Mouse (Mus musculus): ENCODE results near the gene Ube2c. TPM values are rescaled to one million over a fixed set of nuclear protein-coding genes. Genes with fewer than 3 reads are reported as not detected.

Gene Ube2c
- total and polyA plus RNA-seq, 3 experiments: 177 to 365 (median 257) TPM

DNA sequence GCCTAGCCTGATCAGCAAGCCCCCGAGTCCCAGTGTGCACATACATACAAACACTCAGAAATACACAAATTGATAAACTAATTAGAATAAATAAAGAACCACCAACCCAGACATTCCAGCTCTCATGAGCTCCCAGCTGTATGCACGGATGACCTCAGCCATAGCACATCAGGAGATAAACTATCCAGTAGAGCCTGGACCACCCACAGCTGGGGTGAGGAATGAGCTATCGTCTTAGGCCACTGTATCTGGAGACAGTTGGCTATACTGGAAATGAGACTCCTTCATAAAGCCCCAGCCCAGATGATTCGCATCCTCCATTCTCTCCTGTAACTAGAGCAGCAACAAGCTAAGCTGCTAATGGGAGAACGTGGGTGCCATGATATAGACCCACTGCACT, 34.9 kb upstream of the Ube2c start:
- DNase-seq (ENCODE audit: low read depth, low spot score): no peak
- no peak overlapping the region for H3K27ac ChIP-seq (ENCODE audit: control insufficient read depth, low read depth, low read length)
- no peak overlapping the region for H3K4me3 ChIP-seq (ENCODE audit: control insufficient read depth in 1 of 2, insufficient read depth in 1 of 2, low read depth in 2 of 2, low read length in 2 of 2)
- peaks cover 0 to 8% of the 10 kb centered on the region in 2 experiments; a peak in 2 of 4 replicates for H3K27me3 ChIP-seq (ENCODE audit: control insufficient read depth in 1 of 2, insufficient read depth in 2 of 2, low read length in 2 of 2)
- no peaks in the 10 kb centered on the region for H3K36me3 ChIP-seq (ENCODE audit: control insufficient read depth in 1 of 2, insufficient read depth in 2 of 2, low read length in 2 of 2)
- TF ChIP-seq ZKSCAN1 (IDR thresholded peaks at IDR 0.05; ENCODE audit: low read depth, low read length) (no peak), E2F4 (IDR thresholded peaks at IDR 0.05; ENCODE audit: borderline replicate concordance, low read depth, low read length) (no peak), HCFC1 (IDR thresholded peaks at IDR 0.05; ENCODE audit: low read depth, low read length) (no peak), MYB (IDR thresholded peaks at IDR 0.05; ENCODE audit: low read depth, low read length) (no peak), ELF1 (IDR thresholded peaks at IDR 0.05; ENCODE audit: low read depth, low read length) (no peak), UBTF (IDR thresholded peaks at IDR 0.05; ENCODE audit: borderline replicate concordance, insufficient read depth, low read depth, low read length) (no peak), JUND (IDR thresholded peaks at IDR 0.05; ENCODE audit: low read depth, low read length) (no peak), RCOR1 (IDR thresholded peaks at IDR 0.05; ENCODE audit: low read depth, low read length) (no peak), MYC (IDR thresholded peaks at IDR 0.05; ENCODE audit: low read depth, low read length) (no peak), BHLHE40 (IDR thresholded peaks at IDR 0.05; ENCODE audit: borderline replicate concordance, low read depth, low read length) (no peak), ZMIZ1 (IDR thresholded peaks at IDR 0.05; ENCODE audit: low read depth, low read length) (no peak), MEF2A (IDR thresholded peaks at IDR 0.05; ENCODE audit: extremely low read depth, insufficient replicate concordance, low read depth, low read length, poor library complexity, severe bottlenecking) (no peak), TCF12 (IDR thresholded peaks at IDR 0.05; ENCODE audit: low read depth, low read length) (no peak)
- H3K9me3 ChIP-seq (replicated peaks; ENCODE audit: insufficient read depth, low read length): no peaks in the 10 kb centered on the region
- H3K4me1 ChIP-seq (ENCODE audit: control insufficient read depth in 1 of 2, insufficient read depth in 2 of 2, low read length in 2 of 2): peaks cover 2% of the 10 kb centered on the region in 2 experiments; a peak in 1 of 4 replicates
- H3K79me2 ChIP-seq (ENCODE audit: control insufficient read depth, insufficient read depth, low read length, poor library complexity): no peaks in the 10 kb centered on the region
- no peak overlapping the region for H3K9ac ChIP-seq (ENCODE audit: control insufficient read depth, low read depth, low read length, poor library complexity, severe bottlenecking)

- H3K79me2 ChIP-seq (ENCODE audit: control insufficient read depth, insufficient read depth, low read length, poor library complexity): no peaks in the 10 kb centered on the region
- TF ChIP-seq EP300 (IDR thresholded peaks at IDR 0.05; ENCODE audit: low read depth in 1 of 2, low read length in 2 of 2): no peak
- H3K4me3 ChIP-seq (ENCODE audit: control insufficient read depth in 1 of 2, insufficient read depth in 1 of 2, low read depth in 2 of 2, low read length in 2 of 2): no peak overlapping the region
- no peaks in the 10 kb centered on the region for H3K36me3 ChIP-seq (ENCODE audit: control insufficient read depth in 1 of 2, insufficient read depth in 2 of 2, low read length in 2 of 2)
- H3K27ac ChIP-seq (ENCODE audit: control insufficient read depth, low read depth, low read length): no peak overlapping the region
- no peaks in the 10 kb centered on the region for H3K9me3 ChIP-seq (replicated peaks; ENCODE audit: insufficient read depth, low read length)
- H3K9ac ChIP-seq (ENCODE audit: control insufficient read depth, low read depth, low read length, poor library complexity, severe bottlenecking): no peak overlapping the region
- peaks cover 2 to 4% of the 10 kb centered on the region in 2 experiments; a peak in 1 of 4 replicates for H3K4me1 ChIP-seq (ENCODE audit: control insufficient read depth in 1 of 2, insufficient read depth in 2 of 2, low read length in 2 of 2)
- no peak for DNase-seq (ENCODE audit: low read depth, low spot score)
- H3K27me3 ChIP-seq (ENCODE audit: control insufficient read depth in 1 of 2, insufficient read depth in 2 of 2, low read length in 2 of 2): peaks cover 0 to 8% of the 10 kb centered on the region in 2 experiments; a peak in 2 of 4 replicates
Observed at GRCm38 (mm10) chr2:164735446-164735845, 34.3 kb upstream of the Ube2c start.

Measured in MEL (cell line).